Mouse (Mus musculus): ENCODE data around the gene Peli2. TPM values are rescaled to one million over a fixed set of nuclear protein-coding genes. Genes with fewer than 3 reads are reported as not detected.

Gene Peli2
- total RNA-seq, 1 experiment = 1.6 TPM

GRCm38 (mm10) chr14:48329716-48330365 is 209.2 kb downstream of the Peli2 start:
- no peak for DNase-seq (ENCODE audit: low read depth, low spot score)
- H3K27ac ChIP-seq (ENCODE audit: insufficient read depth, low read depth, low read length, poor library complexity, severe bottlenecking) = no peak overlapping the region
- peaks cover 2% of the 10 kb centered on the region in 2 experiments; a peak in 1 of 4 replicates for H3K4me1 ChIP-seq (ENCODE audit: control insufficient read depth in 2 of 2, insufficient read depth in 2 of 2, low read length in 2 of 2, poor library complexity in 1 of 2)
- no peak overlapping the region for H3K4me3 ChIP-seq (ENCODE audit: insufficient read depth in 1 of 2, low read depth in 1 of 2, low read length in 2 of 2, poor library complexity in 1 of 2, severe bottlenecking in 1 of 2)
- H3K9me3 ChIP-seq (ENCODE audit: control insufficient read depth, insufficient read depth, low read depth, low read length) = no peaks in the 10 kb centered on the region
- in situ Hi-C loops (cut with MboI; ENCODE audit: low sequenced_read_pairs in 2 of 2, unreplicated experiment in 2 of 2) = no loop called here
- H3K9ac ChIP-seq (ENCODE audit: insufficient read depth, low read depth, low read length, poor library complexity, severe bottlenecking) = no peak overlapping the region
- H3K36me3 ChIP-seq (ENCODE audit: control insufficient read depth, insufficient read depth, low read length, poor library complexity, severe bottlenecking) = no peaks in the 10 kb centered on the region
- TF ChIP-seq CHD2 (IDR thresholded peaks at IDR 0.05; ENCODE audit: low read depth, low read length) (no peak), HCFC1 (IDR thresholded peaks at IDR 0.05; ENCODE audit: borderline replicate concordance, insufficient read depth, low read length) (no peak), ZC3H11A (IDR thresholded peaks at IDR 0.05; ENCODE audit: borderline replicate concordance, low read depth, low read length) (no peak), ZNF384 (IDR thresholded peaks at IDR 0.05; ENCODE audit: low read depth, low read length) (no peak), MAFK (IDR thresholded peaks at IDR 0.05; ENCODE audit: insufficient read depth, low read depth, low read length) (no peak)

Measured in ES-E14 (cell line).